Mouse (Mus musculus) myocyte (in vitro differentiated cells): ENCODE data around the gene Acer2. TPM values are rescaled to one million over a fixed set of nuclear protein-coding genes. Genes with fewer than 3 reads are reported as not detected.

ENCODE experiments used
- H3K27me3 ChIP-seq: one replicate; pipeline ENCODE4 v1.6.1; 2011; ENCODE audit not compliant: control insufficient read depth, insufficient read depth, insufficient read length
- H3K36me3 ChIP-seq: one replicate; pipeline ENCODE4 v1.6.1; 2011; ENCODE audit not compliant: control insufficient read depth, insufficient read depth
- H3K4me2 ChIP-seq: one replicate; pipeline ENCODE4 v1.6.1; 2011; ENCODE audit warnings: low read depth, control low read depth
- H3K4me3 ChIP-seq: one replicate; pipeline ENCODE4 v1.5.1; 2011; ENCODE audit warnings: mild to moderate bottlenecking, control low read depth, moderate library complexity
- H3K79me2 ChIP-seq: one replicate; pipeline ENCODE4 v1.6.1; 2011; ENCODE audit not compliant: control insufficient read depth, insufficient read depth
- H3ac ChIP-seq: one replicate; pipeline ENCODE4 v1.6.1; 2011; ENCODE audit not compliant: control insufficient read depth, insufficient read length
- CEBPB ChIP-seq: IDR thresholded peaks from 2 replicates; pipeline ENCODE4 v1.6.1; 2011; ENCODE audit warnings: mild to moderate bottlenecking, moderate library complexity; ENCODE audit not compliant: poor library complexity, insufficient read depth, severe bottlenecking
- E2F4 ChIP-seq: IDR thresholded peaks from one replicate; pipeline ENCODE4 v1.6.1; 2011; ENCODE audit warnings: mild to moderate bottlenecking, control low read depth, moderate library complexity; ENCODE audit not compliant: insufficient read depth
- MAX ChIP-seq: IDR thresholded peaks from one replicate; pipeline ENCODE4 v1.6.1; 2011; ENCODE audit warnings: low read depth, mild to moderate bottlenecking, control low read depth
- MYOD1 ChIP-seq, 3 experiments: IDR thresholded peaks; one replicate each; pipeline ENCODE4 v1.6.1; 2011; ENCODE audit warnings: control low read depth in 2 of 3, low read depth in 2 of 3, mild to moderate bottlenecking in 2 of 3, moderate library complexity in 1 of 3; ENCODE audit not compliant: insufficient read length in 2 of 3, control insufficient read depth in 1 of 3
- MYOG ChIP-seq, 3 experiments: IDR thresholded peaks; one replicate each; pipeline ENCODE4 v1.6.1; 2011; ENCODE audit warnings: control low read depth in 2 of 3, low read depth in 2 of 3, mild to moderate bottlenecking in 2 of 3; ENCODE audit not compliant: insufficient read length in 2 of 3, control insufficient read depth in 1 of 3, insufficient read depth in 1 of 3
- POLR2A ChIP-seq: IDR thresholded peaks from one replicate; pipeline ENCODE4 v1.6.1; 2011; ENCODE audit warnings: low read depth, mild to moderate bottlenecking, control low read depth, moderate library complexity; ENCODE audit not compliant: insufficient read length
- POLR2AphosphoS2 ChIP-seq: IDR thresholded peaks from one replicate; pipeline ENCODE4 v1.6.1; 2011; ENCODE audit warnings: low read depth, control low read depth; ENCODE audit not compliant: insufficient read length
- REST ChIP-seq: IDR thresholded peaks from one replicate; pipeline ENCODE4 v1.6.1; 2011; ENCODE audit warnings: mild to moderate bottlenecking, control low read depth, moderate library complexity; ENCODE audit not compliant: insufficient read depth, insufficient read length
- SRF ChIP-seq: IDR thresholded peaks from one replicate; pipeline ENCODE4 v1.6.1; 2011; ENCODE audit warnings: low read depth; ENCODE audit not compliant: control insufficient read depth, insufficient read length
- TCF12 ChIP-seq: IDR thresholded peaks from one replicate; pipeline ENCODE4 v1.6.1; 2011; ENCODE audit warnings: mild to moderate bottlenecking, control low read depth; ENCODE audit not compliant: poor library complexity, insufficient read depth, severe bottlenecking
- TCF3 ChIP-seq: IDR thresholded peaks from one replicate; pipeline ENCODE4 v1.6.1; 2011; ENCODE audit warnings: low read depth, control low read depth; ENCODE audit not compliant: insufficient read length
- USF1 ChIP-seq: IDR thresholded peaks from one replicate; pipeline ENCODE4 v1.6.1; 2011; ENCODE audit warnings: low read depth, mild to moderate bottlenecking, control low read depth, moderate library complexity
- polyA plus RNA-seq: library from polyadenylated mRNA; unstranded; fragments of >200 nt; fragmentation: generic; extraction: Trizol; gene quantifications from one replicate; pipeline ENCODE4 v1.2.1, GENCODE M21; 2012; ENCODE audit warnings: missing spikeins

Gene Acer2
- polyA plus RNA-seq, 1 experiment: 0.01 TPM

- Histone ChIP-seq H3K27me3 (peaks cover 5% of the 10 kb centered on the region), H3ac (no peak overlapping the region), H3K36me3 (no peaks in the 10 kb centered on the region), H3K4me2 (no peak overlapping the region), H3K79me2 (no peaks in the 10 kb centered on the region), H3K4me3 (no peak overlapping the region)
- TF ChIP-seq MAX: no peak
- no peak for TF ChIP-seq TCF3
- TF ChIP-seq MYOD1 (IDR thresholded peaks at IDR 0.05; ENCODE audit: control insufficient read depth in 1 of 3, insufficient read length in 2 of 3, low read depth in 2 of 3): no peak
- TF ChIP-seq POLR2AphosphoS2: no peak
- no peak for TF ChIP-seq CEBPB
- no peak for TF ChIP-seq TCF12
- no peak for TF ChIP-seq REST
- TF ChIP-seq USF1: no peak
- no peak for TF ChIP-seq MYOG (IDR thresholded peaks at IDR 0.05; ENCODE audit: control insufficient read depth in 1 of 3, insufficient read depth in 1 of 3, insufficient read length in 2 of 3, low read depth in 2 of 3)
- TF ChIP-seq POLR2A: no peak
- no peak for TF ChIP-seq SRF
- no peak for TF ChIP-seq E2F4
These were observed 1.1 kb upstream of the Acer2 start for GRCm38 (mm10) chr4:86873072-86873471.

GRCm38 (mm10) chr4:86879477-86879876, 5.3 kb downstream of the Acer2 start:
- no peaks in the 10 kb centered on the region for H3K27me3 ChIP-seq
- no peak for TF ChIP-seq MYOD1 (IDR thresholded peaks at IDR 0.05; ENCODE audit: control insufficient read depth in 1 of 3, insufficient read length in 2 of 3, low read depth in 2 of 3)
- no peak for TF ChIP-seq TCF3
- no peak for TF ChIP-seq SRF
- no peak for TF ChIP-seq E2F4
- no peaks in the 10 kb centered on the region for H3K36me3 ChIP-seq
- H3K4me3 ChIP-seq: no peak overlapping the region
- H3ac ChIP-seq: no peak overlapping the region
- no peak overlapping the region for H3K4me2 ChIP-seq
- no peaks in the 10 kb centered on the region for H3K79me2 ChIP-seq

- TF ChIP-seq MAX: no peak
- no peak for TF ChIP-seq MYOD1 (IDR thresholded peaks at IDR 0.05; ENCODE audit: control insufficient read depth in 1 of 3, insufficient read length in 2 of 3, low read depth in 2 of 3)
- no peak for TF ChIP-seq POLR2A
- no peak for TF ChIP-seq MYOG (IDR thresholded peaks at IDR 0.05; ENCODE audit: control insufficient read depth in 1 of 3, insufficient read depth in 1 of 3, insufficient read length in 2 of 3, low read depth in 2 of 3)
- no peak for TF ChIP-seq CEBPB
- no peak for TF ChIP-seq REST
- TF ChIP-seq POLR2AphosphoS2: no peak
- no peak for TF ChIP-seq USF1
- TF ChIP-seq TCF3: no peak
- no peak for TF ChIP-seq E2F4
- TF ChIP-seq TCF12: no peak
- no peak for TF ChIP-seq SRF
- Histone ChIP-seq H3K4me2 (no peak overlapping the region), H3ac (no peak overlapping the region), H3K79me2 (no peaks in the 10 kb centered on the region), H3K36me3 (no peaks in the 10 kb centered on the region), H3K27me3 (peaks cover 8% of the 10 kb centered on the region), H3K4me3 (no peak overlapping the region)
These were observed 7.0 kb downstream of the Acer2 start for GRCm38 (mm10) chr4:86881178-86881577.

GRCm38 (mm10) chr4:86882413-86882812, 8.2 kb downstream of the Acer2 start:
- Histone ChIP-seq H3ac (no peak overlapping the region), H3K36me3 (no peaks in the 10 kb centered on the region), H3K79me2 (no peaks in the 10 kb centered on the region), H3K27me3 (peaks cover 10% of the 10 kb centered on the region), H3K4me2 (no peak overlapping the region), H3K4me3 (no peak overlapping the region)
- TF ChIP-seq POLR2AphosphoS2 (no peak), E2F4 (no peak), MAX (no peak), CEBPB (no peak), USF1 (no peak), POLR2A (no peak), MYOG (IDR thresholded peaks at IDR 0.05; ENCODE audit: control insufficient read depth in 1 of 3, insufficient read depth in 1 of 3, insufficient read length in 2 of 3, low read depth in 2 of 3) (no peak), TCF12 (no peak), REST (no peak), SRF (no peak), TCF3 (no peak), MYOD1 (IDR thresholded peaks at IDR 0.05; ENCODE audit: control insufficient read depth in 1 of 3, insufficient read length in 2 of 3, low read depth in 2 of 3) (no peak)

GRCm38 (mm10) chr4:86884945-86885344, 10.7 kb downstream of the Acer2 start:
- Histone ChIP-seq H3K36me3 (no peaks in the 10 kb centered on the region), H3K4me2 (no peak overlapping the region), H3K27me3 (peaks cover 10% of the 10 kb centered on the region), H3K79me2 (no peaks in the 10 kb centered on the region), H3ac (no peak overlapping the region), H3K4me3 (no peak overlapping the region)
- TF ChIP-seq MYOG (IDR thresholded peaks at IDR 0.05; ENCODE audit: control insufficient read depth in 1 of 3, insufficient read depth in 1 of 3, insufficient read length in 2 of 3, low read depth in 2 of 3) (no peak), POLR2A (no peak), TCF12 (no peak), MAX (no peak), REST (no peak), CEBPB (no peak), E2F4 (no peak), USF1 (no peak)
